ENCODE assay signal across 8 mouse cellular contexts in genomic region chr4:109759031-109759430, GRCm38 (mm10).
DNase-seq lines count a peak whose midpoint lies in the region; ATAC-seq and TF ChIP-seq lines count a peak whose summit lies in the region.

No protein-coding gene starts in this region.

- peak; percentile 80 for TF ChIP-seq CTCF in heart, adult 2 months (IDR thresholded peaks at IDR 0.05)

- no peak overlapping the region for H3K4me2 ChIP-seq in heart, embryonic 11.5 days
- no peak overlapping the region for H3K4me2 ChIP-seq in hindbrain, embryonic 13.5 days

- H3K27ac ChIP-seq in heart, adult 2 months: no peak overlapping the region
- no peak overlapping the region for H3K27ac ChIP-seq in heart, embryonic 11.5 days (ENCODE audit: low read depth, low read length)
- H3K27ac ChIP-seq in hindbrain, embryonic 13.5 days: no peak overlapping the region

- intact Hi-C loops in heart, adult 2 months (cut with DNase I): loop anchor here (1.0 kb wide), 1 partner anchor 263 kb away; no protein-coding TSS in a partner anchor

- TF ChIP-seq EP300 in heart, adult 2 months (IDR thresholded peaks at IDR 0.05; ENCODE audit: insufficient read depth, low read depth, low read length): no peak

- no peaks in the 10 kb centered on the region for H3K9me3 ChIP-seq in heart, embryonic 11.5 days (replicated peaks; ENCODE audit: control insufficient read depth, low read length)
- no peaks in the 10 kb centered on the region for H3K9me3 ChIP-seq in hindbrain, embryonic 13.5 days

- DNase-seq in heart, adult 2 months: no peak
- DNase-seq in right cerebral cortex, postnatal 10 days (ENCODE audit: low spot score in 2 of 2): peak; percentile 40 to 68
- DNase-seq in right cerebral cortex, adult 18-20 months: no peak
- peak; percentile 45 for DNase-seq in R1 (ENCODE audit: low read depth, low spot score)
- DNase-seq in kidney, postnatal 36 days: peak; percentile 35 to 72
- peak; percentile 20 for DNase-seq in retina, adult 2 months (ENCODE audit: low read depth, low spot score)

- no peak overlapping the region for H3K4me3 ChIP-seq in heart, adult 2 months
- no peak overlapping the region for H3K4me3 ChIP-seq in heart, embryonic 11.5 days (ENCODE audit: low read depth, low read length)
- no peak overlapping the region for H3K4me3 ChIP-seq in hindbrain, embryonic 13.5 days

- TF ChIP-seq POLR2A in heart, adult 2 months (IDR thresholded peaks at IDR 0.05; ENCODE audit: insufficient read depth, low read depth, low read length): no peak

- no peaks in the 10 kb centered on the region for H3K36me3 ChIP-seq in heart, adult 2 months (ENCODE audit: control insufficient read depth, insufficient read depth, low read length)
- no peaks in the 10 kb centered on the region for H3K36me3 ChIP-seq in heart, embryonic 11.5 days (ENCODE audit: control insufficient read depth, insufficient read depth, low read length)
- H3K36me3 ChIP-seq in hindbrain, embryonic 13.5 days: 0 out of 2 replicates have a peak, but pooled peaks cover 2% of the 10 kb centered on the region

- no peaks in the 10 kb centered on the region for H3K27me3 ChIP-seq in heart, adult 2 months (ENCODE audit: control insufficient read depth, insufficient read depth, low read length)
- H3K27me3 ChIP-seq in heart, embryonic 11.5 days (ENCODE audit: control insufficient read depth, insufficient read depth, low read length): no peaks in the 10 kb centered on the region
- H3K27me3 ChIP-seq in hindbrain, embryonic 13.5 days: no peaks in the 10 kb centered on the region

- 44% methylated on average over 2 of the region's 2 CpGs for WGBS in heart, adult 2 months
- 38% methylated on average over 2 of the region's 2 CpGs for WGBS in heart, embryonic 11.5 days (ENCODE audit: insufficient replicate concordance)
- WGBS in hindbrain, embryonic 13.5 days: 32% methylated on average over 2 of the region's 2 CpGs

- no peaks in the 10 kb centered on the region for H3K79me2 ChIP-seq in heart, adult 2 months (replicated peaks; ENCODE audit: control insufficient read depth, insufficient read depth, low read length)

- H3K9ac ChIP-seq in heart, adult 2 months (ENCODE audit: low read depth, low read length): no peak overlapping the region
- no peak overlapping the region for H3K9ac ChIP-seq in heart, embryonic 11.5 days (ENCODE audit: low read depth, low read length)
- no peak overlapping the region for H3K9ac ChIP-seq in hindbrain, embryonic 13.5 days

- no peaks in the 10 kb centered on the region for H3K4me1 ChIP-seq in heart, adult 2 months (ENCODE audit: control insufficient read depth, insufficient read depth, low read length)
- H3K4me1 ChIP-seq in heart, embryonic 11.5 days (ENCODE audit: control insufficient read depth, insufficient read depth, low read length): no peaks in the 10 kb centered on the region
- H3K4me1 ChIP-seq in hindbrain, embryonic 13.5 days (replicated peaks): peaks cover 5% of the 10 kb centered on the region

- no peak for ATAC-seq in heart, embryonic 11.5 days (replicated peaks; ENCODE audit: insufficient number of reproducible peaks, low FRiP score, low TSS enrichment)
- ATAC-seq in hindbrain, embryonic 13.5 days (ENCODE audit: low FRiP score): no peak

Comparison
In these comparisons a context has a peak if more than half of its experiments do, and no peak if none do; other contexts are left out.
1. DNase-seq: peak in right cerebral cortex, postnatal 10 days (2 of 2), R1 (single experiment), kidney, postnatal 36 days (2 of 2) and retina, adult 2 months (single experiment); none in heart, adult 2 months (0 of 2) and right cerebral cortex, adult 18-20 months (single experiment).